Mouse (Mus musculus) cortical plate, adult 2 months (tissue): Measurements from ENCODE around the gene Txndc11.

Source experiments
- CTCF ChIP-seq: fragments of 200-500 bp; IDR thresholded peaks from 2 replicates; pipeline ENCODE4 v1.5.1; 2011; ENCODE audit warnings: mild to moderate bottlenecking, control low read depth, low read length; ENCODE audit not compliant: insufficient read depth; ENCODE audit errors: extremely low read depth
- POLR2A ChIP-seq: fragments of 200-500 bp; IDR thresholded peaks from 2 replicates; pipeline ENCODE4 v1.6.1; 2011; ENCODE audit warnings: mild to moderate bottlenecking, low read length, control low read depth; ENCODE audit not compliant: insufficient read depth; ENCODE audit errors: extremely low read depth

GRCm38 (mm10) chr16:11090836-11091570 lies 43.4 kb downstream of the Txndc11 start:
- TF ChIP-seq CTCF, result no peak
- TF ChIP-seq POLR2A, result no peak
